Comparison of ENCODE assay signal across 17 mouse cellular contexts in the genomic region with DNA sequence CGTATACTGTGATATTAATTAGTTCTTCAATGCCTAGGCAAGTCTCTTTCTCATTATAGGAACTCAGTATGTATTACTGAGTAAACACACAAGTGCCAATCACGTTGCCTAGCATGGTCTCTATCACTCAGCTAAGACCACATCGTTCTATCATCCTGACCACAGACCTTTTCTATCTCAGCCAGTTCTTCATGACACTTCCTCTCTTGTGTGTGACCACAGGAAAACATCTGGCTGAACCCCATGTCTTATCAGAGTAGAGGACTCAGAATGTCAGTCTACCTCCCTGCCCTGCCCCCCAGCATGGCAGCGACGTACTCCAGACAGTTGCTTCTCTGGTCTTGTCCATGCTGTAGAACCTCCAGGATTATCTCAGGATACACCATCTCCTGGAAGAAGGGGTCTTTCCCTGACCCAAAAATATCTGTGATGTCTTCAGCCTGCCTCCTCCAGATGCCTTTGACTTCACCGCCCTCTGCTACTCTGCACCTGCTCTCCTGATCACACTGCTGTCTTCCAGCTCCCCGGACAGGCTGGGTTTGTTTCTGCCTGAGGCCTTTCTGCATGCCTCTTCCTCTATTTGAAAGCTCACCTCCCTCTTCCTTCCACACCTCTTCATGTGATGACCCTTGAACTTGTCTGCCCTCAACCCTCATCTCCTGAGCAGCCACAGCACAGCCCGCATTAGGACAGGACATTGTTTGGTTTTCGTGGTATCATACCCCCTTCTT.
A peak's percentile ranks its signal among the peaks of the same experiment; 100 is the strongest.
DNase-seq lines count a peak whose midpoint lies in the region; ATAC-seq lines count a peak whose summit lies in the region.
"Had no signal": no experiment of that assay in that cellular context is flagged by ENCODE, and none has a peak within 500 bp of the region (broad histone marks: within the 10 kb centered on the region; RNA-seq: fewer than 3 reads in every experiment).

No protein-coding gene starts in this region.

- DNase-seq in thymus, postnatal 4 days, result peak; percentile 6
- DNase-seq in thymus, adult 18-20 months, result no peak
- peak; percentile 32 for DNase-seq in c-Kit-positive CD71-negative TER-119-negative erythroid progenitor cells, embryonic 14.5 days (ENCODE audit: low read depth)
- DNase-seq in cerebellum, postnatal 25 days, result no peak
- DNase-seq in lung, postnatal 25 days (ENCODE audit: low spot score), result no peak
- DNase-seq in kidney, postnatal 36 days, result no peak
- DNase-seq: adrenal gland, postnatal 25 days; cerebellum, adult 11 months; cerebellum, adult 9-11 months; embryo, embryonic 11 days; heart, postnatal 14 days; lung, postnatal 4 days; right cerebral cortex, postnatal 14 days; thymus, postnatal 14 days had no signal

- peak; percentile 40; the same call in 1 of the 2 replicates for ATAC-seq in megakaryocyte, adult 5-6 weeks (ENCODE audit: poor library complexity, severe bottlenecking)
- ATAC-seq: intestine, postnatal 0 days; midbrain, embryonic 13.5 days had no signal

Comparison
In these comparisons a context has a peak if more than half of its experiments do, and no peak if none do; other contexts are left out.
1. DNase-seq: peak in thymus, postnatal 4 days (single experiment) and c-Kit-positive CD71-negative TER-119-negative erythroid progenitor cells, embryonic 14.5 days (single experiment); none in thymus, adult 18-20 months (0 of 2), cerebellum, postnatal 25 days (0 of 2), lung, postnatal 25 days (single experiment) and kidney, postnatal 36 days (0 of 2).